Mouse (Mus musculus): ENCODE measurements around the gene Mcm3.

DNA sequence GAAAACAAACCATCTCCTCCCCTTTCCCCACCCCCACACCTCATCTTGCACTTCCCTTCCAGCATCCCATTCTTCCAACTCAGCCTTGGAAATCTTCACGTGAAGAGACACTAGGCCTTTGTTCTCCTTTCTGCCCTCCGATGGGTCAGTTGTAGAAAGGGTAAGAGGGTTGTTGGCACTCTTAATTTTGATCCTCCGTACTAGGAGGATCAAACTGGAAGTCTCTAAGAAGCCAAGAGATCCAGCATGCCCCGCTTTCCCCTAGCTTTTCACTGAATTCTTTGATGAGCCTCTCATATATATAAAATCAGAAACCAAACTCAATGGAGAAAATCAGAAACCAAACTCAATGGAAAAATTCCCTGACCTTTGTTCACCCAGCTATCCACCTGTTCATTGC is 3.4 kb upstream of the Mcm3 start:
- no peak for TF ChIP-seq CTCF (IDR thresholded peaks at IDR 0.05; ENCODE audit: control insufficient read depth, insufficient read depth, low read length)
- TF ChIP-seq POLR2A (IDR thresholded peaks at IDR 0.05; ENCODE audit: borderline replicate concordance, control insufficient read depth, low read depth, low read length), result no peak

Measured in bone marrow, adult 2 months (tissue).